ENCODE assay signal across 8 mouse cellular contexts in the genomic region with DNA sequence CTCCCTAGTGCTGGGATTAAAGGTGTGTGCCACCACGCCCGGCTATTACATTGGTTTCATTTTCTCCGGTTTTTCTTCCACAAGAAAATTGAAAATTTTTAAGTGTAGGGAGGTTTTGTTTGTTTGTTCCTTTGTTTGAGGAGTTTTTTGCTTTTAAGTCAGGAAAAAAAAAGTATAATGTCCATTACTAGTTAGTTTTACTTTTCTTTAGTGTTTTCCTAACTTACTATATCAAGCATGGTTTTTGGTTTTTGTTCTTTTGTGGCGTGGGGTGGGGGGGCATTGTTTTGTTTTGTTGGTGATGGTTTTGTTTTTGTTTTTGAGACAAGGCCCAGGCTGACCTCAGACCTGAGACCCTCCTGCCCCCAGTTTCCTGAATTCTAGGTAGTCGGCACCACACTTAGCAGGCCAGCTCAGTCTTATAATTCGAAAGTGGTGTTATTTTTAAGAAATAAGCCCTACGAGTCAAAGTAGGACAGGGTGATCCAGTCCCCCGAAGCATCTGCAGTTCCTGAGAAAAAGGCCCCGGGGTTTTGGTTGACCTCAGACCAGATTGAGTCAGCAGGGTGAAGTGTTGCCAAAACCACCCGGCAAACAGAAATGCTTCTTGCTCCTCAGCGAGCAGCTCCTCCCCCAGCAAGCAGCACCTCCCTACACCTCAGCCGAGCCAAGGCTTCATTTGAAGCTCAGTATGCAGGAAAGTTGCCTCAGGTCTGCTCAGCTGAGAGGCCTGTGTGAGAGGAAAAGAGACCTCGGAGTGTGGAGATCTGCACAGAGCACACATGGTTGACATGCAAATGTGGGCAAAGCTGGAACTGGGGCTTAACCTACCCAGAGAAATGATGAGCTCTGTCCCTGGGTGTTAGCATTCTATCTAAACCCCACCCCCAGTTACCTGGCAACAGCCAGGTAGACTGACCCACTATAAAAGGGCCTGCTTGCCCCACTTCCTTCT. TPM values are rescaled to one million over a fixed set of nuclear protein-coding genes. Genes with fewer than 3 reads are reported as not detected.
DNase-seq lines count a peak whose midpoint lies in the region; ATAC-seq and TF ChIP-seq lines count a peak whose summit lies in the region.

No protein-coding gene starts in this region.

- TF ChIP-seq CTCF in hindbrain, postnatal 0 days (IDR thresholded peaks at IDR 0.05; ENCODE audit: low read depth) = no peak

- peak; percentile 25 for DNase-seq in hindbrain, postnatal 0 days (ENCODE audit: low spot score)
- DNase-seq in cerebellum, adult 8-10 months = peak; percentile 39
- no peak for DNase-seq in liver, embryonic 13.5 days
- peak; percentile 88 for DNase-seq in skeletal muscle tissue, adult 2 months (ENCODE audit: low read depth, low spot score)
- DNase-seq in frontal cortex, postnatal 10 days (ENCODE audit: low spot score in 2 of 2) = no peak
- DNase-seq in layer of hippocampus, adult 8-10 months (ENCODE audit: low spot score in 2 of 2) = no peak

- WGBS in hindbrain, postnatal 0 days = 46% methylated on average over 13 of the region's 13 CpGs
- WGBS in hindbrain, embryonic 16.5 days = 48% methylated on average over 13 of the region's 13 CpGs
- 52% methylated on average over 13 of the region's 13 CpGs for WGBS in heart, embryonic 12.5 days
- WGBS in liver, embryonic 13.5 days (ENCODE audit: insufficient replicate concordance) = 40% methylated on average over 13 of the region's 13 CpGs

- ATAC-seq in hindbrain, postnatal 0 days = no peak
- no peak for ATAC-seq in hindbrain, embryonic 16.5 days
- no peak for ATAC-seq in heart, embryonic 12.5 days (ENCODE audit: insufficient number of reproducible peaks, low FRiP score)
- ATAC-seq in liver, embryonic 13.5 days (ENCODE audit: low read depth) = peak; percentile 35; the same call in 1 of the 2 replicates

- no peak overlapping the region for H3K4me3 ChIP-seq in hindbrain, postnatal 0 days (ENCODE audit: low read length)
- no peak overlapping the region for H3K4me3 ChIP-seq in hindbrain, embryonic 16.5 days (ENCODE audit: low read length)
- H3K4me3 ChIP-seq in heart, embryonic 12.5 days = no peak overlapping the region
- no peak overlapping the region for H3K4me3 ChIP-seq in liver, embryonic 13.5 days (replicated peaks)

- no peak overlapping the region for H3K9ac ChIP-seq in hindbrain, postnatal 0 days (replicated peaks; ENCODE audit: low read length)
- no peak overlapping the region for H3K9ac ChIP-seq in hindbrain, embryonic 16.5 days (ENCODE audit: low read depth, low read length)
- H3K9ac ChIP-seq in heart, embryonic 12.5 days = peak overlapping the region; percentile 40; the same call in 1 of the 2 replicates
- H3K9ac ChIP-seq in liver, embryonic 13.5 days = no peak overlapping the region

- no peaks in the 10 kb centered on the region for H3K9me3 ChIP-seq in hindbrain, postnatal 0 days (ENCODE audit: low read length)
- H3K9me3 ChIP-seq in hindbrain, embryonic 16.5 days (ENCODE audit: control insufficient read depth, low read length) = no peaks in the 10 kb centered on the region
- 0 out of 2 replicates have a peak, but pooled peaks cover 2% of the 10 kb centered on the region for H3K9me3 ChIP-seq in heart, embryonic 12.5 days (replicated peaks)
- no peaks in the 10 kb centered on the region for H3K9me3 ChIP-seq in liver, embryonic 13.5 days (replicated peaks)

- no peaks in the 10 kb centered on the region for H3K4me1 ChIP-seq in hindbrain, postnatal 0 days (ENCODE audit: insufficient read depth, low read length)
- peaks cover 5% of the 10 kb centered on the region for H3K4me1 ChIP-seq in hindbrain, embryonic 16.5 days (ENCODE audit: control insufficient read depth, insufficient read depth, low read depth, low read length)
- peaks cover 30% of the 10 kb centered on the region for H3K4me1 ChIP-seq in heart, embryonic 12.5 days (replicated peaks)
- peaks cover 35% of the 10 kb centered on the region for H3K4me1 ChIP-seq in liver, embryonic 13.5 days (replicated peaks)

- H3K27me3 ChIP-seq in hindbrain, postnatal 0 days (ENCODE audit: insufficient read depth, low read length) = no peaks in the 10 kb centered on the region
- no peaks in the 10 kb centered on the region; the same call in 1 of the 2 replicates for H3K27me3 ChIP-seq in hindbrain, embryonic 16.5 days (replicated peaks; ENCODE audit: control insufficient read depth, insufficient read depth, low read length)
- 0 out of 2 replicates have a peak, but pooled peaks cover 5% of the 10 kb centered on the region for H3K27me3 ChIP-seq in heart, embryonic 12.5 days (replicated peaks)
- peaks cover 10% of the 10 kb centered on the region; the same call in 1 of the 2 replicates for H3K27me3 ChIP-seq in liver, embryonic 13.5 days

- H3K27ac ChIP-seq in hindbrain, postnatal 0 days = no peak overlapping the region
- no peak overlapping the region for H3K27ac ChIP-seq in hindbrain, embryonic 16.5 days (ENCODE audit: low read depth, low read length)
- no peak overlapping the region for H3K27ac ChIP-seq in heart, embryonic 12.5 days (ENCODE audit: poor library complexity, severe bottlenecking)
- H3K27ac ChIP-seq in liver, embryonic 13.5 days = no peak overlapping the region; the same call in 1 of the 2 replicates

- H3K4me2 ChIP-seq in hindbrain, postnatal 0 days (ENCODE audit: low read depth, low read length) = no peak overlapping the region
- H3K4me2 ChIP-seq in hindbrain, embryonic 16.5 days (ENCODE audit: low read length) = no peak overlapping the region
- no peak overlapping the region for H3K4me2 ChIP-seq in heart, embryonic 12.5 days
- no peak overlapping the region for H3K4me2 ChIP-seq in liver, embryonic 13.5 days

- H3K36me3 ChIP-seq in hindbrain, postnatal 0 days (ENCODE audit: insufficient read depth, low read length) = no peaks in the 10 kb centered on the region
- H3K36me3 ChIP-seq in hindbrain, embryonic 16.5 days (ENCODE audit: control insufficient read depth, insufficient read depth, low read length) = no peaks in the 10 kb centered on the region
- no peaks in the 10 kb centered on the region for H3K36me3 ChIP-seq in heart, embryonic 12.5 days
- no peaks in the 10 kb centered on the region for H3K36me3 ChIP-seq in liver, embryonic 13.5 days

RNA-seq across cellular contexts. Expression of gene Rnf19b, which starts 23.1 kb away (rescaled TPM):
- total RNA-seq in hindbrain, postnatal 0 days (2014; rRNA removed) = 141 and 156 TPM in 2 replicates
- 29.9 and 31.8 TPM in 2 replicates for polyA plus RNA-seq in hindbrain, postnatal 0 days (2015; fragmentation: Nextera tagmentation; extraction: Ambion mirVana)
- polyA plus RNA-seq in hindbrain, embryonic 16.5 days (2015; fragmentation: Nextera tagmentation; extraction: Ambion mirVana) = 30.8 and 31.6 TPM in 2 replicates
- polyA plus RNA-seq in heart, embryonic 12.5 days (2016; fragmentation: Nextera tagmentation; extraction: Ambion mirVana) = 8.1 and 8.2 TPM in 2 replicates
- 4.8 and 5.9 TPM in 2 replicates for polyA plus RNA-seq in liver, embryonic 13.5 days (2015; fragmentation: Nextera tagmentation; extraction: Ambion mirVana)
- total RNA-seq in layer of hippocampus, adult 8-10 months (2022) = 10 to 100 TPM; 38.6 to 49.5 (median 41.8) TPM

RNA-seq across cellular contexts. Expression of gene Ak2, which starts 43.2 kb away (rescaled TPM):
- 24.9 and 32.3 TPM in 2 replicates for total RNA-seq in hindbrain, postnatal 0 days (2014; rRNA removed)
- polyA plus RNA-seq in hindbrain, postnatal 0 days (2015; fragmentation: Nextera tagmentation; extraction: Ambion mirVana) = 78.5 and 82.9 TPM in 2 replicates
- polyA plus RNA-seq in hindbrain, embryonic 16.5 days (2015; fragmentation: Nextera tagmentation; extraction: Ambion mirVana) = 86.5 and 88.6 TPM in 2 replicates
- polyA plus RNA-seq in heart, embryonic 12.5 days (2016; fragmentation: Nextera tagmentation; extraction: Ambion mirVana) = 164 and 167 TPM in 2 replicates
- polyA plus RNA-seq in liver, embryonic 13.5 days (2015; fragmentation: Nextera tagmentation; extraction: Ambion mirVana) = 182 and 189 TPM in 2 replicates
- 10 to 100 TPM; 26.3 to 32.0 (median 27.8) TPM for total RNA-seq in layer of hippocampus, adult 8-10 months (2022)

Comparison
In these comparisons a context has a peak if more than half of its experiments do, and no peak if none do; other contexts are left out.
1. DNase-seq: peak in hindbrain, postnatal 0 days (single experiment), cerebellum, adult 8-10 months (single experiment) and skeletal muscle tissue, adult 2 months (single experiment); none in liver, embryonic 13.5 days (single experiment), frontal cortex, postnatal 10 days (0 of 2) and layer of hippocampus, adult 8-10 months (0 of 2).